Mouse (Mus musculus) MEL-GATA-1-ER (cell line): ENCODE results near the gene Scgb1a1.
A peak's percentile ranks its signal among the peaks of the same experiment; 100 is the strongest.
"Not testable (repeated sequence)": the region's sequence is repeated elsewhere in the genome, so short reads cannot be mapped to it uniquely, and the experiment has no call there.

Experiments used
- DNase-seq: peaks from one replicate; pipeline ENCODE4 v3.0.0-alpha.2; 2012; ENCODE audit warnings: low read depth; ENCODE audit errors: extremely low read depth

Gene Scgb1a1

DNA sequence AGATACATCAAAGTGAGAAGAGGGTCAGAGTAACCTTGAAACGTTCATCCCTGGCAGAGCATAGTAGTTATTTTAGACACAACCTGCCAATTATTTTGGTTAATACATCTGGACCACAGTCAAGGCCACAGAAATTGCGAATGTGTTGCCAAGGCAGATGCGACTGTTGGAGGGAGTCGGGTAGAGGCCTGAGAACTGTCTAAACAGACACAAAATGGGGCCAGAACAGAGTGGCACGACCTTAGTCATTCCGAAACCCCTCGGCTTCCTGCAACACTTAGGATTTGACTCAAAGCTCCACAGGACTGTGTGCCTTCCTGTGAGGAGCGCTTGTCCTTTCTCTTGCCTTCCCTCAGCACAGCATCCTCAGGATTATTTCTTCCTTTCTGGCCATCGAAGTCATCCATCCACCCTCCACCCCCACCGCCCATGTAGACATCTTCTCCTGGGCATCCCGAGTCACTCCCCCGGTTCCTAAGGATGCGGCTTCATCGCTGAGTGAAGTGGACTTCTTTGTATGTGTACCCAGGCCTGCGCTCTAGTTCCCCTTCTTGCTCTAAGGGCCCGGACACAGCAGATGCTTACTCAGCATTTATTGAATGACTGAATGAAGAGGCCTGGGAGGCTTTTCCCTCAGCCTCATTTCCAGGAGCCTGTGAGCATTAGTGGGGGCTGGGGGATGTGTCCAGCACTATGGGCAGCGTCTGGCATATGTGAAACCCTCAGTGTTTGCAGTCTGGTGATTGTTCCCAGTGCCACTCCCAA is 12.7 kb upstream of the Scgb1a1 start:
- no peak for DNase-seq

DNA sequence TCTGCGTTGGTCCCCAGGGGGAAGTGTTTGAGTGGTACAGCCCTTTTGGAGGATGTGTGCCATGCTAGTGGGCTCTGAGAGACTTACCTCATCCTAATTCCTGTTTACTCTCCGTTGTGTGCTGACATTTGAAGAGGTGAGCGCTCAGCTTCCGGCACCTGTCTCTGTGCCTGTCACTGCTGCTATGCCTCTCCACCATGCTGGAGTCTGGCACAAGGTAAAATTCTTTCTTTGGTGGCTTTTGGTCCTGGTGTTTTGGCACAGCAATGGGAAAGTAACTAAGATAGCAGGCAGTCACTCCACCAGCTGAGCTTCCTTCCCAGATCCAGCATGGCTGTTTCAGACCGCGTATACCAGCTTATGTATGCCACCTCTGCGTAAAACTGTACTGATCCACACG is 12.0 kb upstream of the Scgb1a1 start:
- no peak for DNase-seq

DNA sequence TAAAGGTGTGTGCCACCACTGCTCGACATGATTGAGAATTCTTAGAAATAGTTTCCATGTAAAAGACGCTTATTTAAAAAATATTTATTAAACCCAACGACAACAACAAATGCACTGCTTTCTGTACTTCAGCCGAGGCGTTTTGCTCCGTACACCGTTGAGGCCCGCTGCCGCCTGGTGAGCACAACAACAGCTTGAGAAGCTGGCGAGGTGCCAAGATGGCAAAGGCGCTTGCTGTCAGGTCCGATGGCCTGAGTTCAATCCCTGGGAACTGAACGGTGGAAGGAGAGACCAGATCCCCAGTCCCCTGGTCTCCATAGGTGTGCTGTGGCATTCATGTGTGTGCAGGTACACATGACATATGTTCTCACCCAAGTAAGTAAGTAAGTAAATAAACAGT is 9.7 kb upstream of the Scgb1a1 start:
- no peak for DNase-seq

DNA sequence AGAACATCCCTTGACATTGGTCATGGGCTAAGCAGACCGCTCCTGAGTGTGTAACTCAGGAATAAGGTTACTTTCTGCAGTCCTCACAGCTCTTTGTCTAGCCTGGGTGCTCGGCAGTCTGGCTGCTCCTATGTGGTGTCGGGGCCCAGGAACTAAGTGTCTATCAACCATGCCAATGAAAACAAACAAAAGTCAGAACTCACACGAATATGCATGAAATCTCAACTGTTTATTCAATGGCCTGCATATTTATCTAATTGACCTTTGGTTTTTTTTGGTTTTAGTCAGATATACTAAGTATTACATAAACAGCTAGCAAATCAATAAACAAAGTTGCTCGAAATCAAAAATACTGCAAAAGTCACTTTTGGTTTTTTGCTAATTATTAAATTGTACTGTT is 7.4 kb upstream of the Scgb1a1 start:
- no peak for DNase-seq

DNA sequence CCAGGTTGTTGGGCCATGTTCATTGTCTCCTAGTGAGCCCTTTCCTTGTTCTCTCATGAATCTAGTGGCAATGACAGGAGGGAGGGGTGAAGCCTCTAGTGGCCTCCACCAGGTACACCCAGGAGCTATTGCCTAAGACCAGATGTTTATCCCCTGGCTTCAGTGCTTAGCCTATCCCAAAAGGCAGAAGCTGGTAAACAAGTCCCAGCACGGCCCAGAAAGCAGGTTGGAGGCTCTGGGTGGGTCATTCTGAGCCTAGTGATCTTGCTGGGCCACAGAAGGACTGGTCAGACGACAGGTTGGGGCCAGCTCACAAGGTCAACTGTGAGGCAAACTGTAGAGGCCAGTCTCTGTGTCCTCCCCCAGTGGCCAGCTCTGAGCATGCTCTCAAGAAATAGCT is 3.0 kb upstream of the Scgb1a1 start:
- DNase-seq = no peak

DNA sequence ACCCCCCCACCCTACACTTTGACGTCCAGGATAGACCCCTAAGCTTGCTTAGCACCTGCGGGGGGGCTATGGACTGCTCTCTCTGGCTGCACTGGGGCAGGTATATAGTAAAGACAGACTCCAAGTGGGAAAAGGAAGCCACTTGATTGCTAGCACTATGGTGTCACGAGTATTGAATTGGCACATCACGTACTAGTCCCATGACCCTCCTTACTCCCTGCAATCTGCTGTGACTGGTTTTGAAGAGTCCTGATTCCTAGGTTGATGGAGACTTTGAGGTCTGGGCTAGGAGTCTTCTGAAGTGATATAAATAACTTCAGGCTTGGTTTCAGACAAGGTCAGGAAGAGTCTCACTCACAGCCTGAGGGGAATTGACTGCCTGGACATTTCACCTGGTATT is 2.4 kb upstream of the Scgb1a1 start:
- DNase-seq = no peak

DNA sequence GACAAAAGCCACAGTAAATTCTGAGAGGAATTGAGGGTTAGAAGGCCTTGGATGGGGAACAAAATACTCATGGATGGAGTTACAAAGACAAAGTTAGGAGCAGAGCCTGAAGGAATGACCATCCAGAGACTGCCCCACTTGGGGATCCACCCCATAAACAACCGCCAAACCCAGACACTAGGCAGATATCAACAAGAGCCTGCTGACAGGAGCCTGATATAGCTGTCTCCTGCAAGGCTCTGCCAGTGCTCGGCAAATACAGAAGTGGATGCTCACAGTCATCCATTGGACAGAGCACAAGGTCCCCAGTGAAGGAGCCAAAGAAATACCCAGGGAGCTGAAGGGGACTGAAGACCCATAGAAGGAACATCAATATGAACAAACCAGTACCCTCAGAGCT is 3.9 kb downstream of the Scgb1a1 start:
- DNase-seq = not testable (repeated sequence)

DNA sequence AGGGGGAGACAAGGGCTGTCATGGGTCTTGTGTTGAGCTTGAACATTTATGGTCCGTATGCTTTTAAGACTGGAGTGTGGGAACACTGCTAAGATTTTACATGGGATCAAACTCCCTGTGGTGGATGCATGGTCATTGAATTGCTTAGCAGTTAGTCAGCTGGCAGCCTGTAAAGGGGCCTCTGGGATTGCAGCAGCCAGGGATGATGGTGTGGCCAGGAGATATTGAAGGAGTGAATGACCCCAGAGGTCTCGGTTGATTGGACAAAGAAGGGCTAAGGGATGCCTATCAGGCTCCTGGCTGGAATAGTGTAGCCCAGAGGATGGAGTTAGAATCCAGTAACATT is 4.8 kb downstream of the Scgb1a1 start:
- DNase-seq = no peak

DNA sequence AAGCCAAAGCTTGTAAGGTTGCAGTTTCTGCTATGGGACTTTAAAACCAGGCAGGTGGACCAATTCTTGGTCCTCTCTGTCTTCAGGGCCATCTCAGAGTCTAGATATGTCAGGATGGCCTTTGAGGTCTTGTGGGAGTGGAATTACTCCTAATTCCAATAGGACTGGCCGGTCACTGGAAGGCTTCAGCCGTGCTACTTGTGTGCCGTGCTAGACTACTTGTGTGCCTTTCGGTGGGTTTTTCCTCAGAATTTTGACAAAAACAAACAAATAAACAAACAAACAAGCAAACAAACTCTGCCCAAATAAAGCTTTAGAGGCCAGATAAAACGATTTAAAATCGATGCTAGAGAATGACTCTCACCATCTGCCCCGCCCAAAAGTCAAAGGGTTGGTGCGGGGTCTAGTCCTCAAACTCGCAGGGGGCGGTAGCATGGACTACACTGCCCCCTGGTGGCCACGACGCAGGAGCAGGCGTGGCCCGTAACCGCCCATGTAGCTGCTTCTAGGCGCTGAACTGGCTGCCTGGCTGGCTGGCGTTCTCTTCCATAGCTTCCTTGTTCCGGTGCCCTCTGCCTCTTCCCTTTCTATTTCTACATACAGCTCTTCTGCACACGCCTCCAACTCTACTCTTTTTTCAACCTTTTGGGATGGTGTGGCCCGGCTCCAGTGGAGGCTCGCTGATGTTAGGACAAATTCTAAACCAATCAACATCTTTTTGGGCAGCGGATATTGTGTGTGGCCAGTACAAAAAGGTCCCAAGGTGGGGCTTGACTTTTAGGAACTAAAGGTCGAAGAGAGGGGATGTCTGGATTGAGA is 5.4 kb downstream of the Scgb1a1 start:
- DNase-seq = peak; percentile 65

DNA sequence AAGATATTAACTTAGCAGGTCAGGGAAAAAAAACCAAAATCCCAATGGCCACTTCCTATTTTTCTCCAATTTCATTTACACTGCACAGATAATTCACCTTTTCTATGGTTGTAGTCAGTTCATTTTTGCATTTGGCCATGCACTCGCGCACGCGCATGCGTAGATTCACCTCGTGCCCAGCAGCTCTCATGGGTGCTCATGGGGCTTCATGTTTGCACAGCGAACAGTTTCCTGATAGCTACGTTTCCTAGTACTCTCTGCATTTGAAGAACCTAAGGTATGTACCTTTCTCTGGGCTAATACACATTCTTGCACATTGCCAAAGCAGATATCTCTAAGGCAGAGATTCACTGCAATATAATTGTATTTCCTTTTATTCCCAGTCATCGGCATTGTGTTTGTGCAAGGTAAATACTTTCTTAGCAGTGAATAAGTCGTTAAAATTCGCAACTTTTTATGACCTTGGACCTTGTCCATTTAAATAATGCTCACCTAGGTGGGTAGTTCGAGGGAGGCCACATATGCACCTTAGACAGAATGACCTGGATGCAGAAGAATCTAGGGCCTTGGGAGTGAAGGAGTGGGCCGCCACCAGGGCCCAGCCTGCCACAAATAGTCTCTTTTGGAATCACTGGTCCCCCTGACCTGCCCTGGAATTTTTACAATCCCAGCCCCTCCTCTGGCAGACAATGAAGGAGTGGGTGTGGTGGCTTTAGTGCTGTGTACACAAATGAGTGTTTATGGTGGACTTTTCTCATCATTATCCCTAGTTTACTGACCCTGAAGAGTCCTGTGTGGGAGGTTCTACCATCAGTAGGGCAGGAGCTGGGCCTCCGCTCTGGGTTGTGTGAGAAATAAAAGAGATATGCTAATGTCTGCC is 6.2 kb downstream of the Scgb1a1 start:
- no peak for DNase-seq

DNA sequence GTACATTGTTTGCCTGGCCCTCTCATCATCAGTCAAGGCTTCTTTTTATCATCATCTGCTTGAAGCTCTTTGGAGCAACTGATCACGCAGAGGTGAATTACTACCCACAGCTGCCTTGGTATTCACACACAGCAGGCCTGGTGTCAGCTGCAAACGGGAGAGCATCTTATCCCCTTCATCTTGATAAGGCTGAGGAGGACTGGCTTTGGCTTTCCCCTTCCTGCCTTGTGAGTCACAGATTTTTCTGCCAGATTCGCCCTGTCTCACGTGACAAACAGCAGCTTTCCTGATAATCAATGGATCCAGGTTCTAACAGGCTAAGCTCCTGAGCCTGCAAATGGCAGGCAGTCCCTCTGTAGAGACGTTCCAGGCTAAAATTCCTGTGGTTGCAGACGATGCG is 7.8 kb downstream of the Scgb1a1 start:
- no peak for DNase-seq

DNA sequence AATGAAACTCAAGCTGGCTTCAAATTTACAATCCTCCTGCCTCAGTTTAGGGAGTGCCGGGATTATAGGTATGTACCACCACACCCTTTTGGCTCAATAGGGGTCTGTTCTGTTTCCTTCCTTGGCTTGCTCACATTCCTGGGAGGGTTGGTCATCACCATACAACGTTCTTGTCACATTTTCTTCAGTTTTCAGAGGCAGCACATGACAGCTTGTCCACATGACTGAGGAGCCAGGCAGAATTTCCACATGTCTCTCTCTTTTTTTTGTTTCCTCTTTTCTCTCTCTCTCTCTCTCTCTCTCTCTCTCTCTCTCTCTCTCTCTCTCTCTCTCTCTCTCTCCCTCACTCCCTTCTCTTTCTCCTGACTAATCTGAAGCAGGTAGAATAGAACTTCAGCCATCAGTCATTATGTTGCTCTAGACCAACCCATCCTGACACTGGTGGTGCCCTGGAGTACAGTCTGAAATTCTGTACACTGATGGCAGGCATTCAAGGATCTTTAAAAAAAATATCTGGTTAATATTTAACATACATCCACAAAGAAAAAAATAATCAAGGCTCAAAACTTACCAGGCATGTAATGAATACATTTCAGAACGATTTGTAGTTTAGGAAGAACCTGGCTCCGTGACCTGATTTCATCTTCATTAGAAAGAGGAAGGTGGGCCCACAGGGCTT is 10.6 kb downstream of the Scgb1a1 start:
- no peak for DNase-seq

DNA sequence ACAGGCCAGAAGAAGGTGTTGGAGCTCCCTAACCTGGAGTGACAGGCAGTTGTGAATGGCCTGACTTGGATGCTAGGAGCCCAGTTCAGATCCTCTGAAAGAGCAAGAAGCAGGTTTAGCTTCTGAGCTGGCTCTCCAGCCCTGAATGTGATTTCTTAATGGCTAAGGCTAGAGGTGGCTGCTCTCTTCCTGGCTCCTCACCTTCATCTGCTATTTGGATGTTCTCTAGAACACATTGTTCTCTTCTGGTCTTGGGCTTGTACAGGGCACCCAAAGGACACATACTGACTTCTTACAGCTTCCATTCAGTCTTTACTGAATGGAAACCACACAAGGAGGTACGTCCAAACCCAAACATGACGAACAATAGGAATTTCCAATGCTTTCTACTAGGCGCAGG is 11.7 kb downstream of the Scgb1a1 start:
- no peak for DNase-seq

DNA sequence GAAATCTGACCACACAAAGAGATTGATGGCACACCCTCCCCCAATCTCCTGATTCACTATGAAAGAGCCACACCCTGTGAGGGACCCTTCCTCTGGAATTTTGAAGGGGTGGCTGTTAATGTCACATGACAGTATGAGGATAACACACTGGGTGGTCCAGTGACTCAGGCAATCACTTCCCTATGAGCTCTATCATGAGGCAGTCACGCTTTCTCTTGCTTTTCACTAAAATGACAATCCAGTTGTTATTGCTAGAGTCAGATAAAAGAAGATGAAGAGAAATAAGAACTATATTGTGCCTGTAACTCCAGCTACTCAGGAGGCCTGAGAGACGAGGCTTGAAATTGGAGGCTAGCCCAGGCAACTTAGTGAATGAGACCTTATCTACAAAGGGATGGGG is 12.2 kb downstream of the Scgb1a1 start:
- DNase-seq = no peak

DNA sequence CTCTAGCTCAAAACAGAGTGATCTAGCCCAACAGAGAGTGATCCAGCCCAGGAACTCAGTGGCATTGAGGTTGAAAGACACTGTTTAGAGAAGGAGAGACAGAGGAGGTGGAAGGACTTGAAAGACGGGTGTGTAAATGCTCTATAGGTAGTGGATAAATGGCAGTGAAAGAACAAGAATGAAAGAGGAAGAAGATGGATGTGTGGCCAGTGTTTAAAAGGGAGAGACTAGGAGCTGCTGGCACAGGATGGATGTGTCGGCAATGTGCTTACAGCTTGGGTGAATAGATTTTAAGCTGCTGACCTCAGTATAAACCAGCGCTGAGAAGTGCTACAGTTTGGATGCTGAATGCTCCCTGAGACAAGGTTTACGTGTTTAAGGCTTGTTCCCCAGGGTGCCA is 13.3 kb downstream of the Scgb1a1 start:
- DNase-seq = no peak

DNA sequence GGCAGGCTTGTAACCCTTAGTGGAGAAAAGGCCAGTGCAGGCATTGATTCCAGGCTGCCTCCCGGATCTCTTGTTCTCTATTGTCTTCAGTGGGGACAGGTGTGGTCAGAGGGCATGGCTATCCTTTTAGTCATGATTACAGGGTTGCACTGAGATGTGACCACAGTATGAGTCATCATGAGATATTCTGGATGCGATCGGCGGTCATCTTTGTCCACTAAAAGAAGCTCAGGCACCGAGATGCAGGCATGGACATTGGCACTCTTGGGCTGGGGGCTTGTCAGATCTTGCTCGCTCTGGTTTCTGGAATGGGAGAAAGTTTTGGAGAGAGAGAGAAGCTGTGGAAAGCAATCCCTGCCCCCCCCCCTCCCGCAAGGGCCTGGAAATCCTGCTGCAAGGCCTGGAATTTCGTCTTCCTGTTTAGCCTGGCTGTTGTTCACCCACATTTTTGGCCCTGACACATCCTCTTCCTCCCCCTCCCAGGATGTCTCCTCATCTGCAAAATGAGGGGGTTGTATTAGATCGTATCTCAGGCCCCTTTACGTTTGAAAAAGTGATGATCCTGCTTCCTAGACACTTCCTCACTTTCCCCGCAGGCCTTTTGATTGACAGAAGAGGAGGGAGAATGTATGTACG is 13.9 kb downstream of the Scgb1a1 start:
- no peak for DNase-seq

DNA sequence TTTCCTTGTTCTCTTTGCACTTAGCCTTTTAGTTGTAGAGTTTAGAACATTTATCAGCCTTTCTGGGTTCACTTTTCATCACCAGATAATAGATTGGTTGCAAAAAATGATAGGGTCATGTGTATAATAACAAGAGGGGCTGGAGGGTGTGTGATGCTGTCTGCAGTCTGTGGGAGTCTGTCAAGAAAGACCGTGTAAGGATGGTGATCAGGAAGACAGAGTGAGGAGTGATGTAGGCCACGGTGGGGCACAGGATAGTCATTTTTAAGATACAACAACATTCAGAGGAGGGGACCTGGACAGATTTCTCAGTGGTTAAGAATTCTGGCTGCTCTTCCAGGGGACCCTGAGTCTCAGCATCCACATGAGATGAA is 15.6 kb downstream of the Scgb1a1 start:
- DNase-seq = no peak

DNA sequence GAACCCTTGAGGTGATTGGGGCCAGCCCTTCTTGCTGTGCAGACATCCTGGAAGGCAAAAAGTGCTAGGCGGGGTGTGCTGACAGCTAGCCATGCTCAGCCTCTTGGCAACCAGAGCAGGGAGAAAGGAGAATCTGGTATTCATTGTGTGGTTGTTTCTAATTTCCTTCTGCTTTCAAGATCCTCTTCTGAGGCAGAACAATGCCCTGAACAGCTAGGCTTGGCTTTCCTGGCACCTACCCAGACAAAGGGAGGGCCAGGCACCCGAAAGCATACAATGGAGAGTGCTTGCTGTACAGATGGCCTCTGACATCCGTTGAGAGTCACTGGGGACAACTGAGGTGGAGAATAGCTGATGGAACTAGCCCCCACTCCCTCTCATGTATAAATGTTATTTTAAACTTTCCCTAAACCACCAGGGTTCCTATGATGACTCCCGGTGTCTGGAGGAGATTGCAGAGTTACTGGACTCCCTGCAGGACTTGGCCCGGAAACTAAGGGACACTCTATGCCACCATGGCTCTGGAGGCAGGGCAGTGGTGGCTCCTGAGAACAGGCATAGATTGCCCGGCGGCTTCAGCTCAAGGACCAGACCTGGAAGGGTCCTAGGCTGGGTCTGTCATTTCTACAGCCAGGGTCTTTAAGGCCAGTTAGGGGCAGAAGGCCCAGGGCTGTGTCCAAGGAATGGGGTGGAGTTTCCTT is 16.2 kb downstream of the Scgb1a1 start:
- no peak for DNase-seq

DNA sequence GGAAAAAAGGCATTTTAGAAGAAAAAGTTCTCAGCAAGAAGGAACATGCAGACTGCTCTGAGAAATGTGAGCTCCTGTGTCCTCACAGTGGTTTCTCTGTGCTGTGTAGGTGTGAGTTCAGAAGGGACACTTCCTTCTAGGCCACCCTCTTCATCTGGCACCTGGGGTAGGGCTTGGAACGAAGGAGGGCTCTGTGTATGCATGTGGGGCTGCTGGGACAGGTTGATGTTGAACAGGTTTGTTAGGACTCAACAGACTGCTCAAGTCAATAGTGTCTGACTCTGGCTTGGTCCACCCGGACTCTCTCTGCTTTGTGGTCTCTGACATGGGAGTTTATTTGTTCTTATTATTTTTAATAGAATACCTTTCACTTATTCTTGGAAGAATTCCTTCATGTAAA is 17.4 kb downstream of the Scgb1a1 start:
- no peak for DNase-seq

DNA sequence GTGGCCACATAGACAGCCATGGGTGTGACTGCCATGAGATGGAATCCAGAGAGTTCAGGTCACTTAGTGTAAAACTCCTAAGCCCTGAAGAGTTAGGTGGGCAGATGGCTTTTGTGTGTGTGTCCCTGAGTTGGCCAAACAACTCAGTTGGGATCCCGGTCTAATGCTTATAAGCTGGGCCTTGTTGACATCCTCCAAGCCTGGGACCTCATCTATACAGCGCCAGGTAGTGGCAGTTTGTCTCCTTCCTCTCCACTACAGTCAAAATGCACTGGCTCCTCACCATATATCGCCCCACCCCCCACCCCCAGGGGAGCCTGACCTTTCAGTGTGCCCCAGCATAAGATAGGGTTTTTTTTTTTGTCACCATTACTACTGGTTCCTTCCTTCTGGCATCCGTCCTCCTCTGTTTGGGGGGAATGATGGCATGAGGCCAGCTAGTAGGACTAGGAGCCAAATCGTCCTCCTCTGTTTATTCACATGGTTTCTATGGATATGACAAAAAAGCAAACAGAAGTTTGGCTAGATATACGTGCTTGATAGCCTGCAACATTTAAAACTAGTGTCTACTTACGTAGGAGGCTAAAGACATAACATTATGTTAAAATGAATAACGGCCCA is 18.0 kb downstream of the Scgb1a1 start:
- DNase-seq = no peak
